Mouse (Mus musculus) fibroblast of lung, adult 2 months (primary cell): Measurements from ENCODE around the gene St8sia1.

Experiments
- DNase-seq: peaks from one replicate; pipeline ENCODE4 v3.0.0-alpha.2; 2011; ENCODE audit warnings: low read depth

St8sia1 gene

GRCm38 (mm10) chr6:142944470-142944869 is 19.8 kb downstream of the St8sia1 start:
- no peak for DNase-seq

- no peak for DNase-seq
Observed at GRCm38 (mm10) chr6:142943419-142943818, 20.8 kb downstream of the St8sia1 start.

GRCm38 (mm10) chr6:142941596-142942381 is 22.5 kb downstream of the St8sia1 start:
- no peak for DNase-seq

GRCm38 (mm10) chr6:142941078-142941477 is 23.2 kb downstream of the St8sia1 start:
- DNase-seq: no peak

- DNase-seq: no peak
Observed at GRCm38 (mm10) chr6:142938549-142939345, 25.5 kb downstream of the St8sia1 start.

- no peak for DNase-seq
Observed at GRCm38 (mm10) chr6:142938074-142938473, 26.2 kb downstream of the St8sia1 start.

GRCm38 (mm10) chr6:142932582-142932981 is 31.7 kb downstream of the St8sia1 start:
- DNase-seq: no peak

- no peak for DNase-seq
Observed at GRCm38 (mm10) chr6:142932144-142932543, 32.1 kb downstream of the St8sia1 start.

GRCm38 (mm10) chr6:142928551-142929309 is 35.5 kb downstream of the St8sia1 start:
- no peak for DNase-seq

GRCm38 (mm10) chr6:142926901-142927605 is 37.2 kb downstream of the St8sia1 start:
- no peak for DNase-seq

GRCm38 (mm10) chr6:142925921-142926320 is 38.3 kb downstream of the St8sia1 start:
- DNase-seq: no peak

GRCm38 (mm10) chr6:142925374-142925773 is 38.9 kb downstream of the St8sia1 start:
- DNase-seq: no peak

- no peak for DNase-seq
Observed at GRCm38 (mm10) chr6:142920901-142921300, 43.4 kb downstream of the St8sia1 start.

- DNase-seq: no peak
Observed at GRCm38 (mm10) chr6:142918691-142919090, 45.6 kb downstream of the St8sia1 start.

- DNase-seq: no peak
Observed at GRCm38 (mm10) chr6:142917471-142917901, 46.8 kb downstream of the St8sia1 start.

GRCm38 (mm10) chr6:142916271-142916941 is 47.8 kb downstream of the St8sia1 start:
- DNase-seq: no peak

GRCm38 (mm10) chr6:142915464-142915863 is 48.8 kb downstream of the St8sia1 start:
- DNase-seq: no peak

- no peak for DNase-seq
Observed at GRCm38 (mm10) chr6:142914676-142915075, 49.6 kb downstream of the St8sia1 start.

- DNase-seq: no peak
Observed at GRCm38 (mm10) chr6:142911263-142911662, 53.0 kb downstream of the St8sia1 start.

GRCm38 (mm10) chr6:142910721-142911120 is 53.5 kb downstream of the St8sia1 start:
- DNase-seq: no peak

- DNase-seq: no peak
Observed at GRCm38 (mm10) chr6:142909771-142910105, 54.5 kb downstream of the St8sia1 start.
